Mouse (Mus musculus) T-helper 17 cell (primary cell): ENCODE results near the gene Emc3.

ENCODE experiments used
- in situ Hi-C, 2 experiments: fragments of 300-600 bp; cut with MboI, MseI; formaldehyde crosslinking; loops; 1 replicate in 1 of 2; 2 replicates in 1 of 2; pipeline ENCODE4 v1.15.1; 2025; ENCODE audit warnings: high pct_unique_total_duplicates in 2 of 2

Emc3 gene

GRCm38 (mm10) chr6:113530932-113531839, at the start of gene Emc3, which contains the start of gene Fancd2:
TSS of gene Emc3 (minus strand) at chr6:113531652.
TSS of gene Fancd2 (plus strand) at chr6:113531682.
- in situ Hi-C loops = no loop called here

- in situ Hi-C loops = loop anchor here in 1 of 2 experiments (10.0 kb wide), 1 partner anchor 335 kb away; no protein-coding TSS in a partner anchor
These were observed 47.9 kb upstream of the Emc3 start for GRCm38 (mm10) chr6:113579306-113579705.

- in situ Hi-C loops = loop anchor here in 1 of 2 experiments (10.0 kb wide), 1 partner anchor 339 kb away; no protein-coding TSS in a partner anchor
These were observed 44.6 kb upstream of the Emc3 start for GRCm38 (mm10) chr6:113576044-113576443.

GRCm38 (mm10) chr6:113564557-113564956, 33.1 kb upstream of the Emc3 start:
- in situ Hi-C loops = loop anchor here in 1 of 2 experiments (25.0 kb wide), 1 partner anchor 498 kb away; no protein-coding TSS in a partner anchor

- in situ Hi-C loops = loop anchor here in 1 of 2 experiments (25.0 kb wide), 1 partner anchor 503 kb away; no protein-coding TSS in a partner anchor
These were observed 28.3 kb upstream of the Emc3 start for GRCm38 (mm10) chr6:113559736-113560135.

- in situ Hi-C loops = no loop called here
These were observed 12.5 kb upstream of the Emc3 start for GRCm38 (mm10) chr6:113543906-113544481.

GRCm38 (mm10) chr6:113541610-113542009, 10.2 kb upstream of the Emc3 start:
- in situ Hi-C loops = no loop called here

DNA sequence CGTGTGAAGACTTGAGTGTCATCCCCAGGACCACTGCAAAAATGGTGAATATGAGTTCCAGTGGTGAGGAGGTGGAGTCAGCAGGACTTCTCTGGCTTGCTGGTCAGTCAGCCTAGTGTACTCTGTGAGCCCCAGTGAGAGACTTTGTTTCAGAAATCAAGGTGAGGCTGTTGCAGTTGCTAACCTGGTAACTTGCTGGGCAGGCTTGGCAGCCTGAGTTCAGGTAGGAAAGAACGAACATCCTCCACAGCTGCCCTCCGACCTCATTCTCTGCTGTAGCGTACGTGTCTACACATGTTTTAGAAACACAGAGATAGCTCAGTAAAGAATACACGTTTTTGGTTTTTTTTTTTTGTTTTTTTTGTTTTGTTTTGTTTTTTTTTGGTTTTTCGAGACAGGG, 3.4 kb upstream of the Emc3 start:
- in situ Hi-C loops = no loop called here

DNA sequence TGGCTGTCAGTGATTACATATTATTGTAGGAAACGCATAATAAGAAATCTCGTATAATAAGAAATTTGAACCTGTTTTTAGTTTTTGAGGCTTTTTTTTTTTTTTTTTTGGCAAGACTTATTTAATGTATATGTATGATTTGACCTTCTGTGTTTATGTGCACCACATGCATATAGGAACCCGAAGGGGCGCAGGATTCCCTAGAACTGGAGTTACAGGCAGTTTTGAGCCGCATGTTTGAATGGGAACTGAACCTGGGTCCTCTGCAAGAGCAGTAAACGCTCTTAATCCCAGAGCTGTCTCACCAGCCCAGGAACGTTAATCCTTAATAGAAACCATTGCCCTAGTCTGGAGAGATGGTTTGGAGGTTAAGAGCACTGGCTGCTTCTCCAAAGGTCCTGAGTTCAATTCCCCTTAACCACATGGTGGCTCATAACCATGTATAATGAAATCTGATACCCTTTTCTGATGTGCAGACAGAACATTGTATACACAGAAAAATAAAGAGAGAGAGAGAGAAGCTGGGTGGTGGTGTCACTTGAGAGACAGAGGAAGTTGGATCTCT, 470 bp upstream of the Emc3 start:
- in situ Hi-C loops = no loop called here

DNA sequence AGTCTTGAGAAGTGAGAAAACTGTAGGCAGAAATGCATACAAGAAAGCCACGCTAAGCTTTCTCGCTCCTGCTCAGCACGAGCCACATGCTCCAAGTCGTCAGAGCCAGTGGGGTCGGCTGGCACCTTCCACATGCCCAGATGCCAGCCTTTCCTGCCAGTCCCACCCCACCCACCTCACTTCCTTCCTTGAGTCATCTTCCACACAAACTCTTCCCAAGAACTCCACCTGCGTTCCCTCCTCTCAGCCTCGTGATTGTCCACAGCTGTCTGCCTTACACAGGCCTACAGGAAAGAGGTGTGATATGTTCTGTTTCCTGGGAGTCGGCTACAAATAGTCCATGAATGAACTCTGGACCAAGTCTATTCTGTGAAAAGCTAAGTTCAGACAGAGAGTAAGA, 8.0 kb downstream of the Emc3 start:
- in situ Hi-C loops = no loop called here

GRCm38 (mm10) chr6:113522310-113522709, 9.1 kb downstream of the Emc3 start:
- in situ Hi-C loops = no loop called here

DNA sequence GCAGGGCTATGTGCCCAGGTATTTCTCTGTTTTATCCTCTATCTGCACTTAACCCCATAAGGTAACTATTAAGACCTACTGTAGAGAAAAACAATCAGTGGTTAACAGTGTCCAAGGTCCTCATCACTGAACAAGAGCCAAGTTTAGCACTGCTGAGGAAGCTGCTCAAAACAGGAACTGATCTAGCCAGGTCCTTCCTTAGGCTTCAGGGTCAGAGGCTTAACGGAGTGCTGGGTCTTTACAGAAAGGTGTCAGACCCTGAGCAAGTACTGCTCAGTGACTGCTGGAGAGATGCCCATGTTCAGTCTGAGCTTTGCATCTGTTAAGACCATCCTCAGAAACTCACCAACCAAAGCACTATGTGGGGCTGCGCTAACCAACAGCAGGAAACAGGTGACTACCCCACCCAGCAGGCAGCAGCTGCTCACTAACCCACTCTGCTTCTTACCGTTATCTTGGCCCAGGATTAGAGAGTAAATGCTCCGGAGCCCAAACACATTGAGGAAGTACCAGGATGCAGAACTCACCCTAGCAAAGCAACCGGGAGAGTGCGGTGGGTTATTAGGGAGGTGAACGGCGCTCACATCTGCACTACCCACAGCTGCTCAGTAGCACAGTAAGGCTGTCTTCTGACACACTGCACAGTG, 13.9 kb downstream of the Emc3 start:
- in situ Hi-C loops = no loop called here

DNA sequence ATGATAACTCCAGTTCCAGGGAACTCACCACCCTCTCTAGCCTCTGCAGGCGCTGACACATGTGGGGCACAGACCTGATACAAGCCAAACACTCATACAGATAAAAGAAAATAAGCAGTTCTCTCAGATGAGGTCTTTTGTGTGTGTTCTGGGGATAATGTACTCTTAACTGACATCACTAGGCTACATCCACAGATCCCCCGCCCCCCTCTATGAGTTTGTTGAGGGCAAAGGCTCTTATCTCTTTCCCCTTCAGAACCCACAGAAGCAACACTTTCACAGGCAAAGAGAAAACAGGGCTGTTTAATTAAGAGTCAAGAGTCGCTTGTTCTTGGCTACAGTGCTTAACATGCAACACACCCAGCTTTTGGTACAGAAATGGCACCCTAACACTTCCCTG, 16.9 kb downstream of the Emc3 start:
- in situ Hi-C loops = no loop called here

GRCm38 (mm10) chr6:113513944-113514343, 17.5 kb downstream of the Emc3 start:
- in situ Hi-C loops = no loop called here

DNA sequence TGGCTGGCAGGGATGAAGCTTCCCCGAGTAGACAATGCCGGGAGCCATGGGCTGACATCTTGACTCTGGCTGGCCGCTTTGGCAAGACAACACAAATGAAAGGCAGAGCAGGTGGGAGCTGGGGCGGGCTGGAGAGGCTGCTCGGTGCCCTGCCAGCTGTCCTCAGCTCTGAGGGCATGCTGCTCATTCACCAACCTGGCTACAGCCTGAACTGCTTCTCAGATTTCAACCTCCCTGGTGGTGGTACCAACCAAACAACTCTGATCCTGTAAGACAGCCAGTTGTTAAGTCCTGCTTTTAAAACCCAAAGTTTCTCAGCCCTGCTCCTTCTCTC, 22.5 kb downstream of the Emc3 start:
- in situ Hi-C loops = no loop called here

- in situ Hi-C loops = no loop called here
These were observed 23.0 kb downstream of the Emc3 start for GRCm38 (mm10) chr6:113508272-113508946.

DNA sequence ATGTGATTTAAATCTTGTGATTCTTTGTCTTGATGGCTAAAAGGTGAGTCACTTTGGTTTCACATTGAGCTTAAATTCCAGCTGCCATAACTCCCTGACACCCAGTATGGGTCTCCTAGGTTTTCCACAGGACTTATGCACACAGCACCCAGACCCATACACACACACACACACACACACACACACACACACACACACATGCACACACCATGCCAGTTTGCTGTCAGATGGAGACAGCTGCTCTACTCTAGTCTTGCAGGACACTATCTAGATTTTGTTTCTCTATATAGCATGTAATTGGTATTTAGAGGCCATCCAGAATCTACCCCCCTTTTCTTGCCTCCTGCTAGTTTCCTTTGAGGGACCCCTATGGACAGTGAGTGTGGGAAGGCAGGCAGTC, 24.3 kb downstream of the Emc3 start:
- in situ Hi-C loops = no loop called here

DNA sequence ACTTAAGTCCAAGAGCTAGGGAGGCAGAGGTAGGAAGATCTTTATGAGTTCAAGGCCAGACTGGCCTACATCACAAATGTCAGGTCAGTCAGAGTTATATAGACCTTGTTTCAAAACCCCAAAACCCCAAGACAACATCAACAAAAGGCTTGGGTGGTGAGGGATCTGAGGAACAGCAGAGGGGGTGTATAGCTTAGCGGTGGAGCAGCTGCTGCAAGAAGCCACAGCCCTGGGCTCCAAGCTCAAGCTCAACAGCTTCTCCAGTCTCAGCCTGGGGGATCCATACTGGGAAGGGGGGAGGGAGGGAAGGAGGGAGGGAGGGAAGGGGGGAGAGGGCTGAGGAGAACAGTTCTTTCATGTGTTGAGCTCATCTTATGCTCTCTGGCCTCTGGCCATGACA, 25.8 kb downstream of the Emc3 start:
- in situ Hi-C loops = no loop called here

GRCm38 (mm10) chr6:113502801-113503200, 28.7 kb downstream of the Emc3 start:
- in situ Hi-C loops = no loop called here

- in situ Hi-C loops = no loop called here
These were observed 29.9 kb downstream of the Emc3 start, which contains the start of gene Prrt3 for GRCm38 (mm10) chr6:113501388-113502084. TSS of gene Prrt3 (minus strand) at chr6:113501931.

GRCm38 (mm10) chr6:113499346-113499745, 32.1 kb downstream of the Emc3 start:
- in situ Hi-C loops = no loop called here
